Mouse (Mus musculus) hindbrain, embryonic 12.5 days (tissue): ENCODE measurements around the gene Tbx5. TPM values are rescaled to one million over a fixed set of nuclear protein-coding genes. Genes with fewer than 3 reads are reported as not detected.

ENCODE experiments used
- ATAC-seq: fragments of 200-750 bp; cut with Nextera tagmentation; 2 replicates; pipeline ENCODE4 v1.8.0; 2017; ENCODE audit warnings: moderate TSS enrichment; ENCODE audit not compliant: low FRiP score
- H3K27ac ChIP-seq: fragments of 300-500 bp; sonication (generic); 2 replicates; pipeline ENCODE4 v1.5.1; 2016; ENCODE audit warnings: mild to moderate bottlenecking
- H3K27me3 ChIP-seq: fragments of 300-500 bp; sonication (generic); 2 replicates; pipeline ENCODE4 v1.6.1; 2016; ENCODE audit warnings: mild to moderate bottlenecking
- H3K36me3 ChIP-seq: fragments of 300-500 bp; sonication (generic); 2 replicates; pipeline ENCODE4 v1.6.1; 2016; ENCODE audit warnings: mild to moderate bottlenecking
- H3K4me1 ChIP-seq: fragments of 300-500 bp; sonication (generic); 2 replicates; pipeline ENCODE4 v1.6.1; 2016
- H3K4me2 ChIP-seq: fragments of 300-500 bp; sonication (generic); replicated peaks from 2 replicates; pipeline ENCODE4 v1.6.1; 2016; ENCODE audit warnings: mild to moderate bottlenecking
- H3K4me3 ChIP-seq: fragments of 300-500 bp; sonication (generic); 2 replicates; pipeline ENCODE4 v1.5.1; 2016; ENCODE audit warnings: mild to moderate bottlenecking
- H3K9ac ChIP-seq: fragments of 300-500 bp; sonication (generic); 2 replicates; pipeline ENCODE4 v1.6.1; 2016; ENCODE audit warnings: mild to moderate bottlenecking, moderate library complexity
- H3K9me3 ChIP-seq: fragments of 300-500 bp; sonication (generic); replicated peaks from 2 replicates; pipeline ENCODE4 v1.6.1; 2016; ENCODE audit warnings: mild to moderate bottlenecking
- WGBS: fragments of 180-500 bp; shearing (Covaris S2); methylation state at CpG from one replicate; pipeline ENCODE4 v1.1.7; 2016; 5-methylcytosine and 5-hydroxymethylcytosine counted together
- polyA plus RNA-seq: library from polyadenylated mRNA; unstranded; fragments of >200 nt; fragmentation: Nextera tagmentation; extraction: Ambion mirVana; gene quantifications from 2 replicates; pipeline ENCODE4 v1.2.1, GENCODE M21; 2016

Tbx5 gene
- polyA plus RNA-seq, 1 experiment from 2014 or later = 0.09 TPM

DNA sequence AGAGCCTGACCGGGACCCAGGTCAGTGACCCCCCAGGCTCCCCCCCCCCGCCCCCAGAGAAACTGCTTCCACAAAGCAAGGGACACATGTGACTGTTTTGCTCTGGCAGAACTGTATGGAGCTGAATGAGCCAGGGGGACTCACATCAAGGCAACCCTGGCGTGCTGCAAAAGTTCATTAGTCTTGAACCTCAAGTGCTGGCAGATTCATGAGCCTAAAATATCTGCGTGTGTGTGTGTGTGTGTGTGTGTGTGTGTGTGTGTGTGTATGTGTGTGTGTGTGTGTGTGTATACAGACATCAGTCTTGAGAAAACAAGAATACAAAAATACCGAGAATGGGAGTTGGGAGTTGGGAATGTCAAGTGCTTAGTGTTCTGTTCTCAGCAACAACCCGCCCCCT is 5.1 kb upstream of the Tbx5 start:
- Histone ChIP-seq H3K36me3 (no peaks in the 10 kb centered on the region), H3K27ac (no peak overlapping the region), H3K9ac (no peak overlapping the region), H3K4me2 (no peak overlapping the region), H3K9me3 (no peaks in the 10 kb centered on the region), H3K4me3 (no peak overlapping the region), H3K27me3 (peaks cover 96% of the 10 kb centered on the region), H3K4me1 (no peaks in the 10 kb centered on the region; the same call in 1 of the 2 replicates)
- ATAC-seq = no peak
- WGBS = 70% methylated on average over 6 of the region's 6 CpGs

- Histone ChIP-seq H3K36me3 (no peaks in the 10 kb centered on the region), H3K4me1 (peaks cover 4% of the 10 kb centered on the region; the same call in 1 of the 2 replicates), H3K4me2 (no peak overlapping the region), H3K9ac (no peak overlapping the region), H3K27me3 (peaks cover 97% of the 10 kb centered on the region), H3K4me3 (no peak overlapping the region), H3K9me3 (no peaks in the 10 kb centered on the region), H3K27ac (no peak overlapping the region)
- 4% methylated on average over 8 of the region's 8 CpGs for WGBS
- ATAC-seq = no peak
These were observed 1.9 kb upstream of the Tbx5 start for GRCm38 (mm10) chr5:119830611-119831010.

DNA sequence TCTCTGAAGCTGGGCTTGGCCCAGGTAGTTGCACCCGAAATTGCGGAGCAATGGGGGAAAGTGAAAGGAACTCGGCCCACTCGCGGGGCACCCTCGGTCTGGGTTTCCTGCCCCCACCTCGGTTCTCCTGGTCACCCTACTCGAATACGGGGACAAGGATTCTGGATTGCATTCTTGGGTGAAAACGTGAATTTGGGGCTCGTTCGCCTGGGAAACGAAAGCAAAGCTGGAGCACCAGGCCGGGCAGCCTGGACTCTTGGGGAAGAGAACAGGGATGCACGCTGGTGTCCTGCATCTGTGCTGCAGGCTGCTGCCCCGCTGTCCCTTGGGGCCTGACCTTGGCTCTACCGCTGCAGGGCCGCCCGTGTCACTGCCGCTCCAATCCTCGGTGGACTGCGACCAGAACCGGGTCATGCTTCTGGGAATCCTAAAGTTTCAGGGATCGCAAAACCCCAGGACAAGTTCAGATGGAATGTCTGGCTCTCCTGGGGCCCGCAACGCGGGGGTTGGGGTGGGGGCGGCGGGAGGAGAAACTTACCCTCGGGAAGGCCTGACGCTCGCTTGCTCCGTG is 1.2 kb upstream of the Tbx5 start:
- H3K9ac ChIP-seq = no peak overlapping the region
- ATAC-seq = no peak
- H3K27me3 ChIP-seq = peaks cover 98% of the 10 kb centered on the region
- under 1% methylated on average over 33 of the region's 33 CpGs for WGBS
- no peaks in the 10 kb centered on the region for H3K36me3 ChIP-seq
- no peaks in the 10 kb centered on the region for H3K9me3 ChIP-seq
- H3K4me1 ChIP-seq = peaks cover 4% of the 10 kb centered on the region; the same call in 1 of the 2 replicates
- no peak overlapping the region for H3K4me3 ChIP-seq
- no peak overlapping the region for H3K27ac ChIP-seq
- H3K4me2 ChIP-seq = no peak overlapping the region

- Histone ChIP-seq H3K4me3 (no peak overlapping the region), H3K4me1 (peaks cover 4% of the 10 kb centered on the region; the same call in 1 of the 2 replicates), H3K36me3 (no peaks in the 10 kb centered on the region), H3K9ac (no peak overlapping the region), H3K27me3 (peaks cover 98% of the 10 kb centered on the region), H3K27ac (no peak overlapping the region), H3K4me2 (no peak overlapping the region), H3K9me3 (no peaks in the 10 kb centered on the region)
- no peak for ATAC-seq
- WGBS = under 1% methylated on average over 25 of the region's 25 CpGs
These were observed 533 bp upstream of the Tbx5 start for GRCm38 (mm10) chr5:119831791-119832478.

DNA sequence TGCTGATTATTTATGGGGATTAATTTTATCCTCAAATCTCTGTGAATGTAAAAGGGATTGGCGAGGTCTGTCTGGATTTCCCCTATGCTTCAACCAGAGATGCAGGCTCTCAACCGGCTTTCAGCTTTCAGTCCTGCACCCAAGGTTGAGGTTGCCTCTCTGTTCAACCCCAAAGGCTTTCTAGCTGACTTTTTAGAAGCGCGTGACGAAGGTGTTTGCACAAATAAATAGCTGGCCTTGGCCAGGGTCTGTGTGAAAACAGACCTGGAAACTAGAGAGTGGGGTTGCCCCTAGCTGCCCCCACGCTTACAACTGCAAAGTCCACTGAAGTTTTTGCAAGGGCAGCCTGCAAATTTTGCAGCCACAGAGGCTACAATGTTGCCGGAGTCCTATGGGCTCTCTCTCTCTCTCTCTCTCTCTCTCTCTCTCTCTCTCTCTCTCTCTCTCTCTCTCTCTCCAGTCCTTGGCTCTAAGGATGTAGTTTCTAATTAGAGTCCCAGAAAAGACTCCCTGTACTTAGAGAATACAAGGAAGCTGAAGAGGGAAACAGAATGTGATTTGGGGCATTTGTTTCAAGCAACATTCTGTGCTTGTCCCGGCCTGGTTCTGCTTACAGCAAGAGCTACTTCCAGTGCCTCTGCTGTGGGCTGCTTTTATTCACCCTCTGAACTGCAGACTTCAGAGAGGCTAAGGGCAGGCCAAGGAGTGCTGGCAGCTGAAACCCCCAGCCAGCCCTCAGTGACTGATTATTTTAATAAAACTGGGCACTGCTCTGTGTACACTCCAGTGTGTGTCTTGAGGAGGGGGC is 959 bp downstream of the Tbx5 start:
- Histone ChIP-seq H3K4me1 (peaks cover 4% of the 10 kb centered on the region; the same call in 1 of the 2 replicates), H3K9ac (no peak overlapping the region), H3K36me3 (no peaks in the 10 kb centered on the region), H3K4me3 (no peak overlapping the region), H3K27me3 (peaks cover 98% of the 10 kb centered on the region), H3K27ac (no peak overlapping the region), H3K4me2 (no peak overlapping the region), H3K9me3 (no peaks in the 10 kb centered on the region)
- ATAC-seq = no peak
- 1% methylated on average over 8 of the region's 8 CpGs for WGBS

GRCm38 (mm10) chr5:119834031-119834403 is 1.5 kb downstream of the Tbx5 start:
- H3K9me3 ChIP-seq = no peaks in the 10 kb centered on the region

GRCm38 (mm10) chr5:119835053-119835867 is 2.8 kb downstream of the Tbx5 start:
- under 1% methylated on average over 30 of the region's 30 CpGs for WGBS
- Histone ChIP-seq H3K9me3 (no peaks in the 10 kb centered on the region), H3K4me3 (no peak overlapping the region), H3K27me3 (peaks cover 98% of the 10 kb centered on the region), H3K36me3 (no peaks in the 10 kb centered on the region), H3K27ac (no peak overlapping the region), H3K4me2 (no peak overlapping the region), H3K4me1 (peaks cover 4% of the 10 kb centered on the region; the same call in 1 of the 2 replicates), H3K9ac (no peak overlapping the region)
- ATAC-seq = no peak

More at GRCm38 (mm10) chr5:119834031-119834403, 1.5 kb downstream of the Tbx5 start:
- H3K36me3 ChIP-seq = no peaks in the 10 kb centered on the region
- H3K27ac ChIP-seq = no peak overlapping the region
- 0% methylated on average over 2 of the region's 2 CpGs for WGBS
- H3K4me3 ChIP-seq = no peak overlapping the region
- H3K27me3 ChIP-seq = peaks cover 98% of the 10 kb centered on the region
- H3K9ac ChIP-seq = no peak overlapping the region
- H3K4me2 ChIP-seq = no peak overlapping the region
- ATAC-seq = no peak
- H3K4me1 ChIP-seq = peaks cover 4% of the 10 kb centered on the region; the same call in 1 of the 2 replicates

GRCm38 (mm10) chr5:119835868-119836209 is 3.4 kb downstream of the Tbx5 start:
- WGBS = under 1% methylated on average over 12 of the region's 12 CpGs
- H3K27me3 ChIP-seq = peaks cover 99% of the 10 kb centered on the region

GRCm38 (mm10) chr5:119836618-119837305 is 4.3 kb downstream of the Tbx5 start:
- under 1% methylated on average over 28 of the region's 28 CpGs for whole genome bisulfite sequencing
- Histone ChIP-seq H3K27me3 (peaks cover 99% of the 10 kb centered on the region), H3K9ac (no peak overlapping the region), H3K4me1 (0 out of 2 replicates have a peak, but pooled peaks cover 4% of the 10 kb centered on the region), H3K4me2 (no peak overlapping the region), H3K27ac (no peak overlapping the region), H3K4me3 (no peak overlapping the region), H3K9me3 (no peaks in the 10 kb centered on the region), H3K36me3 (no peaks in the 10 kb centered on the region)
- no peak for ATAC-seq

More at GRCm38 (mm10) chr5:119835868-119836209, 3.4 kb downstream of the Tbx5 start:
- Histone ChIP-seq H3K27ac (no peak overlapping the region), H3K4me2 (no peak overlapping the region), H3K4me1 (peaks cover 4% of the 10 kb centered on the region; the same call in 1 of the 2 replicates), H3K9me3 (no peaks in the 10 kb centered on the region), H3K9ac (no peak overlapping the region), H3K4me3 (no peak overlapping the region), H3K36me3 (no peaks in the 10 kb centered on the region)
- no peak for ATAC-seq

DNA sequence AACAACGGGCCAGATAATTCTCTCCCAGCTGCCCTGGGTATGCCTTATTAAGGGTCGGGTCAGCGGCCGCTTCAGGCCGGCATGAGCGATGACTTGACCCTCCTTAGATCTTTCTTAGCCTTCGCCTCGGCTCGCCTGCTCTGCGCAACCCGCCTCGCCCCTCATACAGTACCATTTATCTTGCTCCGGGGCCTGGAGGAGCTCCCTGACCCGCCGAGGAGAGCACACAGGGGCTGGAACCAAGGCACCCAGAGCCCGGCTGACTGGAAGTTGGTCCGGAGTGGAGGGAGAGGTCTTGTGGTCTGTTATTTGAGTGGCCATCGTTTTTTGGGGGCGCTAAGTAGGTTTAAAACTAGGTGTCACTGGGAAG is 4.8 kb downstream of the Tbx5 start:
- Histone ChIP-seq H3K4me3 (no peak overlapping the region), H3K36me3 (no peaks in the 10 kb centered on the region), H3K4me1 (0 out of 2 replicates have a peak, but pooled peaks cover 4% of the 10 kb centered on the region), H3K27me3 (peaks cover 99% of the 10 kb centered on the region), H3K4me2 (no peak overlapping the region), H3K9ac (no peak overlapping the region), H3K27ac (no peak overlapping the region), H3K9me3 (no peaks in the 10 kb centered on the region)
- ATAC-seq = no peak
- 1% methylated on average over 19 of the region's 19 CpGs for WGBS

DNA sequence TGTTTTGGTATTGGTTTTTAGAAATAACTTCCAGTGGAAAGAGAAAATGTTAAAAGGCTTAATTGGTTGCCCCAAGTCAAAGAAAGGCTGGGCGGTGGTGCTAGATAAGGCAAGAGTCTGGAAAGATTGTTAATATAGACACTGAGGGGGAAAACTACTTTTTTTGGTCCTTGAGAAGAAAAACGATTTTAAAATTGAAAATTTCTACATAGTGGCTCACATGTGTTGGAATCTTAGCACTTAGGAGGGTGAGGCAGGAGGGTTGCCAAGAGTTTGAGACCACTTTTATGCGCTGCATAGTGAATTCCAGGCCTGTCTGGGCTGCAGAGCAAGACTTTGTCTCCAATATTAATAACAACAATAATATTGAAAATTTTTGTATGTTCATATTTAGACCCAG is 5.4 kb downstream of the Tbx5 start:
- H3K4me1 ChIP-seq = 0 out of 2 replicates have a peak, but pooled peaks cover 4% of the 10 kb centered on the region
- no peak overlapping the region for H3K4me3 ChIP-seq
- ATAC-seq = no peak
- H3K4me2 ChIP-seq = no peak overlapping the region
- H3K36me3 ChIP-seq = no peaks in the 10 kb centered on the region
- WGBS = 6% methylated on average over 3 of the region's 3 CpGs
- H3K27ac ChIP-seq = no peak overlapping the region
- no peak overlapping the region for H3K9ac ChIP-seq
- H3K9me3 ChIP-seq = no peaks in the 10 kb centered on the region
- H3K27me3 ChIP-seq = peaks cover 99% of the 10 kb centered on the region
